In genomic region chr9:59666813-59667212, GRCm38 (mm10) we compare ENCODE assay signal across 27 mouse cellular contexts. TPM values are rescaled to one million over a fixed set of nuclear protein-coding genes. Genes with fewer than 3 reads are reported as not detected.
DNase-seq lines count a peak whose midpoint lies in the region; ATAC-seq and TF ChIP-seq lines count a peak whose summit lies in the region.
"Had no signal": no experiment of that assay in that cellular context is flagged by ENCODE, and none has a peak within 500 bp of the region (broad histone marks: within the 10 kb centered on the region; RNA-seq: fewer than 3 reads in every experiment).

No protein-coding gene starts in this region.

- peaks cover 19% of the 10 kb centered on the region for H3K4me1 ChIP-seq in forebrain, embryonic 15.5 days
- H3K4me1 ChIP-seq in forebrain, embryonic 12.5 days, result peaks cover 24% of the 10 kb centered on the region
- H3K4me1 ChIP-seq in heart, embryonic 12.5 days (replicated peaks), result peaks cover 57% of the 10 kb centered on the region
- peaks cover 22% of the 10 kb centered on the region; the same call in 1 of the 2 replicates for H3K4me1 ChIP-seq in small intestine, adult 2 months (ENCODE audit: control insufficient read depth, insufficient read depth, insufficient read length, low read length)

- no peaks in the 10 kb centered on the region for H3K9me3 ChIP-seq in forebrain, embryonic 15.5 days
- no peaks in the 10 kb centered on the region for H3K9me3 ChIP-seq in forebrain, embryonic 12.5 days
- no peaks in the 10 kb centered on the region for H3K9me3 ChIP-seq in heart, embryonic 12.5 days (replicated peaks)
- H3K9me3 ChIP-seq: hindbrain, embryonic 10.5 days; intestine, embryonic 15.5 days; limb, embryonic 13.5 days; liver, embryonic 12.5 days; midbrain, embryonic 12.5 days; stomach, embryonic 15.5 days had no signal

- WGBS in forebrain, embryonic 15.5 days, result 89% methylated on average over 1 of the region's 1 CpGs
- WGBS in forebrain, embryonic 12.5 days, result 88% methylated on average over 1 of the region's 1 CpGs
- WGBS in heart, embryonic 12.5 days, result 53% methylated on average over 1 of the region's 1 CpGs
- 70% methylated on average over 1 of the region's 1 CpGs for WGBS in small intestine, adult 2 months

- no peak for DNase-seq in heart, adult 18-20 months
- DNase-seq in left cerebral cortex, adult 2 months (ENCODE audit: extremely low spot score in 1 of 2, low spot score in 2 of 2), result no peak
- no peak for DNase-seq in left cerebral cortex, postnatal 25 days (ENCODE audit: low spot score in 2 of 2)
- DNase-seq: adrenal gland, postnatal 25 days; cerebellum, adult 8-10 months; cerebellum, postnatal 36 days; gastrocnemius, postnatal 14 days; kidney, adult 8-10 months; kidney, postnatal 14 days; layer of hippocampus, postnatal 36 days; lung, adult 18-20 months; lung, postnatal 14 days; right cerebral cortex, postnatal 4 days; thymus, postnatal 25 days had no signal

- no peak for TF ChIP-seq POLR2A in small intestine, adult 2 months (IDR thresholded peaks at IDR 0.05; ENCODE audit: low read depth, low read length)

- no peak for TF ChIP-seq CTCF in left cerebral cortex, adult 2 months (IDR thresholded peaks at IDR 0.05)
- no peak for TF ChIP-seq CTCF in small intestine, adult 2 months (IDR thresholded peaks at IDR 0.05; ENCODE audit: extremely low read depth, insufficient read length, insufficient replicate concordance, low read depth, low read length)

- peaks cover 68% of the 10 kb centered on the region for H3K36me3 ChIP-seq in forebrain, embryonic 15.5 days
- peaks cover 96% of the 10 kb centered on the region for H3K36me3 ChIP-seq in forebrain, embryonic 12.5 days (replicated peaks)
- H3K36me3 ChIP-seq in heart, embryonic 12.5 days, result peaks cover 88% of the 10 kb centered on the region
- H3K36me3 ChIP-seq in small intestine, adult 2 months (ENCODE audit: control insufficient read depth, insufficient read depth, low read length), result peaks cover 76% of the 10 kb centered on the region

- no peak overlapping the region for H3K4me2 ChIP-seq in forebrain, embryonic 15.5 days (replicated peaks)
- H3K4me2 ChIP-seq in forebrain, embryonic 12.5 days, result no peak overlapping the region
- H3K4me2 ChIP-seq in heart, embryonic 12.5 days, result no peak overlapping the region
- H3K4me2 ChIP-seq: intestine, embryonic 15.5 days; limb, embryonic 13.5 days; liver, embryonic 12.5 days; midbrain, embryonic 12.5 days; stomach, embryonic 15.5 days had no signal

- H3K9ac ChIP-seq in forebrain, embryonic 15.5 days (replicated peaks), result no peak overlapping the region
- H3K9ac ChIP-seq in forebrain, embryonic 12.5 days, result no peak overlapping the region
- no peak overlapping the region for H3K9ac ChIP-seq in heart, embryonic 12.5 days
- H3K9ac ChIP-seq: intestine, embryonic 15.5 days; limb, embryonic 13.5 days; liver, embryonic 12.5 days; midbrain, embryonic 12.5 days; stomach, embryonic 15.5 days had no signal

- no peak overlapping the region for H3K4me3 ChIP-seq in forebrain, embryonic 15.5 days
- no peak overlapping the region for H3K4me3 ChIP-seq in forebrain, embryonic 12.5 days (replicated peaks)
- no peak overlapping the region for H3K4me3 ChIP-seq in heart, embryonic 12.5 days
- no peak overlapping the region for H3K4me3 ChIP-seq in left cerebral cortex, adult 2 months
- H3K4me3 ChIP-seq in small intestine, adult 2 months (ENCODE audit: low read depth, low read length), result no peak overlapping the region
- H3K4me3 ChIP-seq: hindbrain, embryonic 10.5 days; intestine, embryonic 15.5 days; limb, embryonic 13.5 days; liver, embryonic 12.5 days; midbrain, embryonic 12.5 days; stomach, embryonic 15.5 days had no signal

- intact Hi-C loops in left cerebral cortex, adult 2 months (cut with DNase I), result no loop called here
- intact Hi-C loops in left cerebral cortex, postnatal 25 days (cut with DNase I), result no loop called here

- ATAC-seq in forebrain, embryonic 15.5 days (replicated peaks), result no peak
- ATAC-seq in forebrain, embryonic 12.5 days (ENCODE audit: low FRiP score), result no peak
- ATAC-seq in heart, embryonic 12.5 days (ENCODE audit: insufficient number of reproducible peaks, low FRiP score), result no peak
- ATAC-seq: forebrain, embryonic 14.5 days; hindbrain, embryonic 16.5 days; intestine, embryonic 15.5 days; liver, embryonic 12.5 days had no signal

- H3K27ac ChIP-seq in forebrain, embryonic 15.5 days (replicated peaks), result peak overlapping the region; percentile 2; the same call in 1 of the 2 replicates
- no peak overlapping the region for H3K27ac ChIP-seq in forebrain, embryonic 12.5 days
- peak overlapping the region; percentile 67 for H3K27ac ChIP-seq in heart, embryonic 12.5 days (ENCODE audit: poor library complexity, severe bottlenecking)
- H3K27ac ChIP-seq in left cerebral cortex, adult 2 months, result peak overlapping the region; percentile 34; the same call in 1 of the 2 replicates
- H3K27ac ChIP-seq in small intestine, adult 2 months (ENCODE audit: insufficient read depth, low read depth, low read length), result peak overlapping the region; percentile 47; the same call in 1 of the 2 replicates
- H3K27ac ChIP-seq: hindbrain, embryonic 10.5 days; intestine, embryonic 15.5 days; limb, embryonic 13.5 days; liver, embryonic 12.5 days; midbrain, embryonic 12.5 days; stomach, embryonic 15.5 days had no signal

- H3K27me3 ChIP-seq in forebrain, embryonic 15.5 days, result no peaks in the 10 kb centered on the region
- no peaks in the 10 kb centered on the region for H3K27me3 ChIP-seq in forebrain, embryonic 12.5 days
- H3K27me3 ChIP-seq in heart, embryonic 12.5 days (replicated peaks), result no peaks in the 10 kb centered on the region
- H3K27me3 ChIP-seq in small intestine, adult 2 months (ENCODE audit: control insufficient read depth, insufficient read depth, low read length), result no peaks in the 10 kb centered on the region
- H3K27me3 ChIP-seq: intestine, embryonic 15.5 days; limb, embryonic 13.5 days; midbrain, embryonic 12.5 days; stomach, embryonic 15.5 days had no signal

RNA-seq across cellular contexts. Expression of gene Pkm, which starts 10.6 kb away (rescaled TPM):
- 1,184 and 1,237 TPM in 2 replicates for polyA plus RNA-seq in forebrain, embryonic 15.5 days (2015; fragmentation: Nextera tagmentation; extraction: Ambion mirVana)
- 1,825 and 1,829 TPM in 2 replicates for polyA plus RNA-seq in forebrain, embryonic 12.5 days (2016; fragmentation: Nextera tagmentation; extraction: Ambion mirVana)
- 1,832 and 1,839 TPM in 2 replicates for polyA plus RNA-seq in heart, embryonic 12.5 days (2016; fragmentation: Nextera tagmentation; extraction: Ambion mirVana)
- 1,000 to 10,000 TPM; 1,130 to 1,266 TPM for total RNA-seq in heart, adult 18-20 months (2021)
- 1,000 to 10,000 TPM; 1,277 to 1,324 TPM for total RNA-seq in left cerebral cortex, adult 2 months (2021)
- 1,000 to 10,000 TPM; 1,173 to 1,205 TPM for total RNA-seq in left cerebral cortex, postnatal 25 days (2021)
- polyA plus RNA-seq in small intestine, adult 2 months (2012; rRNA removed), result 513 and 1,082 TPM in 2 replicates

RNA-seq across cellular contexts. Expression of gene Gramd2, which starts 13.1 kb away (rescaled TPM):
- polyA plus RNA-seq in forebrain, embryonic 15.5 days (2015; fragmentation: Nextera tagmentation; extraction: Ambion mirVana), result 3.4 and 4.0 TPM in 2 replicates
- polyA plus RNA-seq in forebrain, embryonic 12.5 days (2016; fragmentation: Nextera tagmentation; extraction: Ambion mirVana), result 0.40 and 0.49 TPM in 2 replicates
- 0.32 TPM in 1 of 2 replicates, not detected in the other for polyA plus RNA-seq in heart, embryonic 12.5 days (2016; fragmentation: Nextera tagmentation; extraction: Ambion mirVana)
- under 1 TPM in 1 of 2 experiments, not detected in 1; 0.28 TPM for total RNA-seq in heart, adult 18-20 months (2021)
- total RNA-seq in left cerebral cortex, adult 2 months (2021), result 10 to 100 TPM in 1 of 2 experiments, 1 to 10 TPM in 1; 8.6 to 10.7 TPM
- 10 to 100 TPM in 1 of 2 experiments, 1 to 10 TPM in 1; 9.9 to 10.7 TPM for total RNA-seq in left cerebral cortex, postnatal 25 days (2021)
- 4.6 and 6.4 TPM in 2 replicates for polyA plus RNA-seq in small intestine, adult 2 months (2012; rRNA removed)
- total RNA-seq: megakaryocyte progenitor cell, adult 5-6 weeks had no signal

RNA-seq across cellular contexts. Expression of gene Parp6, which starts 49.7 kb away (rescaled TPM):
- polyA plus RNA-seq in forebrain, embryonic 15.5 days (2015; fragmentation: Nextera tagmentation; extraction: Ambion mirVana), result 188 and 191 TPM in 2 replicates
- 105 and 116 TPM in 2 replicates for polyA plus RNA-seq in forebrain, embryonic 12.5 days (2016; fragmentation: Nextera tagmentation; extraction: Ambion mirVana)
- 19.5 and 20.0 TPM in 2 replicates for polyA plus RNA-seq in heart, embryonic 12.5 days (2016; fragmentation: Nextera tagmentation; extraction: Ambion mirVana)
- 10 to 100 TPM; 17.0 to 17.6 TPM for total RNA-seq in heart, adult 18-20 months (2021)
- 100 to 1,000 TPM; 144 to 156 TPM for total RNA-seq in left cerebral cortex, adult 2 months (2021)
- total RNA-seq in left cerebral cortex, postnatal 25 days (2021), result 100 to 1,000 TPM; 173 TPM
- 5.7 and 12.1 TPM in 2 replicates for polyA plus RNA-seq in small intestine, adult 2 months (2012; rRNA removed)
